ENCODE assay signal across 10 mouse cellular contexts in the genomic region with DNA sequence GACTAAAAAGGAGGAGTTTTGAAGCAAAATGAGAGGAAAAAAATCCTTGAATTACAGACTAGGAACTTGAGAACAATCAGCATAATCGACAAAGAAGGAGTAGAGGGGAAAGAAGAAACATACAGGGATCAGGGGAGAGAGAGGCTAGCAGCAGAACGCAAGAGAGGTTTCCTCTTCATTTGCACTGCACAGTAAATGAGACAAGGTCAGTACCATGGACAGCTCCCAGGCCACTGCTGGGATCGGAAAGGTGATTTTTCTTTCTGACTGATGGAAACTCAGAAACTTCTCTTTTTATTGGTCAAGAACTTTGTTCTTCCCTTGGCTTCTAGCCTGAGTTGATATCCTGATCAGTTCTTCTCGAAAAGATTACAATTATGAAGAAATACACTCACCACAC. TPM values are rescaled to one million over a fixed set of nuclear protein-coding genes. Genes with fewer than 3 reads are reported as not detected.
DNase-seq lines count a peak whose midpoint lies in the region; ATAC-seq and TF ChIP-seq lines count a peak whose summit lies in the region.
"Had no signal": no experiment of that assay in that cellular context is flagged by ENCODE, and none has a peak within 500 bp of the region (broad histone marks: within the 10 kb centered on the region; RNA-seq: fewer than 3 reads in every experiment).

No protein-coding gene starts in this region.

- intact Hi-C loops in gastrocnemius, adult 2 months (cut with DNase I): no loop called here

- no peak overlapping the region for H3K4me3 ChIP-seq in heart, embryonic 11.5 days (ENCODE audit: low read depth, low read length)
- H3K4me3 ChIP-seq in MEL (ENCODE audit: control insufficient read depth in 1 of 2, insufficient read depth in 1 of 2, low read depth in 2 of 2, low read length in 2 of 2): no peak overlapping the region
- no peak overlapping the region for H3K4me3 ChIP-seq in limb, embryonic 10.5 days
- no peak overlapping the region for H3K4me3 ChIP-seq in stomach, postnatal 0 days (ENCODE audit: low read depth, low read length)
- H3K4me3 ChIP-seq in gastrocnemius, adult 2 months: no peak overlapping the region
- H3K4me3 ChIP-seq: heart, embryonic 15.5 days had no signal

- H3K36me3 ChIP-seq in heart, embryonic 11.5 days (ENCODE audit: control insufficient read depth, insufficient read depth, low read length): no peaks in the 10 kb centered on the region
- no peaks in the 10 kb centered on the region for H3K36me3 ChIP-seq in MEL (ENCODE audit: control insufficient read depth in 1 of 2, insufficient read depth in 2 of 2, low read length in 2 of 2)
- H3K36me3 ChIP-seq in limb, embryonic 10.5 days: no peaks in the 10 kb centered on the region
- H3K36me3 ChIP-seq in stomach, postnatal 0 days (ENCODE audit: control insufficient read depth, insufficient read depth, low read length): no peaks in the 10 kb centered on the region
- H3K36me3 ChIP-seq: heart, embryonic 15.5 days had no signal

- TF ChIP-seq RAD21 in MEL (IDR thresholded peaks at IDR 0.05; ENCODE audit: low read depth, low read length): no peak

- no peak for TF ChIP-seq EP300 in MEL (IDR thresholded peaks at IDR 0.05; ENCODE audit: low read depth in 1 of 2, low read length in 2 of 2)
- TF ChIP-seq EP300 in stomach, postnatal 0 days (optimal IDR thresholded peaks at IDR 0.05): no peak

- H3K4me1 ChIP-seq in heart, embryonic 11.5 days (ENCODE audit: control insufficient read depth, insufficient read depth, low read length): no peaks in the 10 kb centered on the region
- no peaks in the 10 kb centered on the region for H3K4me1 ChIP-seq in MEL (ENCODE audit: control insufficient read depth in 1 of 2, insufficient read depth in 2 of 2, low read length in 2 of 2)
- H3K4me1 ChIP-seq in limb, embryonic 10.5 days: peaks cover 14% of the 10 kb centered on the region; the same call in 1 of the 2 replicates
- no peaks in the 10 kb centered on the region for H3K4me1 ChIP-seq in stomach, postnatal 0 days (replicated peaks; ENCODE audit: control insufficient read depth, insufficient read depth)

- WGBS in heart, embryonic 11.5 days (ENCODE audit: insufficient replicate concordance): 2% methylated on average over 4 of the region's 4 CpGs
- 6% methylated on average over 4 of the region's 4 CpGs for WGBS in limb, embryonic 10.5 days
- 2% methylated on average over 4 of the region's 4 CpGs for WGBS in stomach, postnatal 0 days

- H3K9ac ChIP-seq in heart, embryonic 11.5 days (ENCODE audit: low read depth, low read length): no peak overlapping the region
- H3K9ac ChIP-seq in MEL (ENCODE audit: control insufficient read depth, low read depth, low read length, poor library complexity, severe bottlenecking): no peak overlapping the region
- no peak overlapping the region for H3K9ac ChIP-seq in stomach, postnatal 0 days (ENCODE audit: low read length)
- H3K9ac ChIP-seq: heart, embryonic 15.5 days had no signal

- TF ChIP-seq CTCF in MEL (IDR thresholded peaks at IDR 0.05 in 2 of 3, conservative IDR thresholded peaks at IDR 0.05 in 1 of 3; ENCODE audit: control insufficient read depth in 1 of 3, insufficient read depth in 1 of 3, low read depth in 2 of 3, low read length in 3 of 3, poor library complexity in 1 of 3, severe bottlenecking in 1 of 3): no peak
- TF ChIP-seq CTCF in stomach, postnatal 0 days (IDR thresholded peaks at IDR 0.05; ENCODE audit: low read depth): no peak
- TF ChIP-seq CTCF in gastrocnemius, adult 2 months (IDR thresholded peaks at IDR 0.05): no peak

- H3K27ac ChIP-seq in heart, embryonic 11.5 days (ENCODE audit: low read depth, low read length): no peak overlapping the region
- no peak overlapping the region for H3K27ac ChIP-seq in MEL (ENCODE audit: control insufficient read depth, low read depth, low read length)
- no peak overlapping the region for H3K27ac ChIP-seq in limb, embryonic 10.5 days
- H3K27ac ChIP-seq in stomach, postnatal 0 days (replicated peaks): no peak overlapping the region
- H3K27ac ChIP-seq in gastrocnemius, adult 2 months: no peak overlapping the region
- H3K27ac ChIP-seq: heart, embryonic 15.5 days had no signal

- TF ChIP-seq POLR2A in MEL (IDR thresholded peaks at IDR 0.05; ENCODE audit: control insufficient read depth in 1 of 2, insufficient read depth in 1 of 2, low read depth in 1 of 2, low read length in 2 of 2, poor library complexity in 1 of 2): no peak

- peak; percentile 78 for DNase-seq in heart, postnatal 4 days
- DNase-seq in MEL (ENCODE audit: low read depth, low spot score): peak; percentile 32
- peak; percentile 81 for DNase-seq in limb, embryonic 10.5 days (ENCODE audit: low spot score)
- peak; percentile 58 for DNase-seq in stomach, postnatal 0 days (ENCODE audit: low spot score)
- no peak for DNase-seq in gastrocnemius, adult 2 months

- H3K27me3 ChIP-seq in heart, embryonic 11.5 days (ENCODE audit: control insufficient read depth, insufficient read depth, low read length): peaks cover 18% of the 10 kb centered on the region
- no peaks in the 10 kb centered on the region for H3K27me3 ChIP-seq in MEL (ENCODE audit: control insufficient read depth in 1 of 2, insufficient read depth in 2 of 2, low read length in 2 of 2)
- peaks cover 44% of the 10 kb centered on the region for H3K27me3 ChIP-seq in limb, embryonic 10.5 days (ENCODE audit: low read depth, poor library complexity, severe bottlenecking)
- no peaks in the 10 kb centered on the region for H3K27me3 ChIP-seq in stomach, postnatal 0 days (ENCODE audit: control insufficient read depth, insufficient read depth, low read length)

- H3K79me2 ChIP-seq in MEL (ENCODE audit: control insufficient read depth, insufficient read depth, low read length, poor library complexity): no peaks in the 10 kb centered on the region

- H3K9me3 ChIP-seq in heart, embryonic 11.5 days (replicated peaks; ENCODE audit: control insufficient read depth, low read length): no peaks in the 10 kb centered on the region
- H3K9me3 ChIP-seq in MEL (replicated peaks; ENCODE audit: insufficient read depth, low read length): no peaks in the 10 kb centered on the region
- H3K9me3 ChIP-seq in limb, embryonic 10.5 days (replicated peaks): no peaks in the 10 kb centered on the region
- no peaks in the 10 kb centered on the region for H3K9me3 ChIP-seq in stomach, postnatal 0 days (ENCODE audit: control insufficient read depth, low read length)
- H3K9me3 ChIP-seq: heart, embryonic 15.5 days had no signal

- ATAC-seq in heart, embryonic 11.5 days (replicated peaks; ENCODE audit: insufficient number of reproducible peaks, low FRiP score, low TSS enrichment): no peak
- peak; percentile 68; the same call in 1 of the 2 replicates for ATAC-seq in common myeloid progenitor, adult 5-6 weeks (replicated peaks; ENCODE audit: low read depth, poor library complexity, severe bottlenecking)
- no peak for ATAC-seq in stomach, postnatal 0 days (ENCODE audit: low FRiP score, low TSS enrichment)
- no peak for ATAC-seq in granulocyte monocyte progenitor cell, adult 5-6 weeks (replicated peaks; ENCODE audit: poor library complexity, severe bottlenecking)

- H3K4me2 ChIP-seq in heart, embryonic 11.5 days: no peak overlapping the region
- no peak overlapping the region for H3K4me2 ChIP-seq in stomach, postnatal 0 days (replicated peaks; ENCODE audit: low read depth)

TF ChIP-seq in MEL, 35 proteins besides CTCF, POLR2A, EP300 and RAD21:
- TF ChIP-seq POLR2AphosphoS2 (IDR thresholded peaks at IDR 0.05; ENCODE audit: low read length) (no peak), MYC (IDR thresholded peaks at IDR 0.05; ENCODE audit: low read depth, low read length) (no peak), HCFC1 (IDR thresholded peaks at IDR 0.05; ENCODE audit: low read depth, low read length) (no peak), CHD1 (IDR thresholded peaks at IDR 0.05; ENCODE audit: low read depth, low read length) (no peak), ZNF384 (IDR thresholded peaks at IDR 0.05; ENCODE audit: low read depth, low read length) (no peak), SMC3 (IDR thresholded peaks at IDR 0.05; ENCODE audit: low read depth, low read length) (no peak)

RNA-seq across cellular contexts. Expression of gene Brinp1, which starts 1.4 kb away (rescaled TPM):
- total RNA-seq in heart, postnatal 4 days (2021): under 1 TPM; 0.31 to 0.54 TPM
- polyA plus RNA-seq in heart, embryonic 11.5 days (2014; fragmentation: Nextera tagmentation; extraction: Ambion mirVana): 2.7 and 4.1 TPM in 2 replicates
- not detected in 2 replicates for total RNA-seq in MEL (2012; rRNA removed)
- polyA plus RNA-seq in MEL (2012; ENCODE audit: insufficient read depth in 1 of 2, insufficient read length in 2 of 2, low read depth in 1 of 2, low replicate concordance in 2 of 2, missing spikeins in 1 of 2): not detected
- total RNA-seq in common myeloid progenitor, adult 5-6 weeks (2017): not detected in 2 replicates
- 0.99 and 2.9 TPM in 2 replicates for polyA plus RNA-seq in limb, embryonic 10.5 days (2016; fragmentation: Nextera tagmentation; extraction: Ambion mirVana)
- polyA plus RNA-seq in stomach, postnatal 0 days (2015; fragmentation: Nextera tagmentation; extraction: Ambion mirVana): 1.0 and 1.1 TPM in 2 replicates
- not detected in 2 replicates for total RNA-seq in granulocyte monocyte progenitor cell, adult 5-6 weeks (2014; fragmentation: Nextera tagmentation)
- not detected in 2 replicates for total RNA-seq in granulocyte monocyte progenitor cell, adult 5-6 weeks (2017)
- total RNA-seq in gastrocnemius, adult 2 months (2021): not detected
- total RNA-seq: neutrophil, adult 5-6 weeks had no signal
